Mouse (Mus musculus): ENCODE measurements around the gene Casp8.
"Not testable (repeated sequence)": the region's sequence is repeated elsewhere in the genome, so short reads cannot be mapped to it uniquely, and the experiment has no call there.

GRCm38 (mm10) chr1:58892386-58892785, 97.2 kb downstream of the Casp8 start:
- not testable (repeated sequence) for TF ChIP-seq CTCF (IDR thresholded peaks at IDR 0.05 in 2 of 3, conservative IDR thresholded peaks at IDR 0.05 in 1 of 3; ENCODE audit: control insufficient read depth in 1 of 3, insufficient read depth in 1 of 3, low read depth in 2 of 3, low read length in 3 of 3, poor library complexity in 1 of 3, severe bottlenecking in 1 of 3); POLR2A (IDR thresholded peaks at IDR 0.05; ENCODE audit: control insufficient read depth in 1 of 2, insufficient read depth in 1 of 2, low read depth in 1 of 2, low read length in 2 of 2, poor library complexity in 1 of 2); HCFC1 (IDR thresholded peaks at IDR 0.05; ENCODE audit: low read depth, low read length); NRF1 (IDR thresholded peaks at IDR 0.05; ENCODE audit: insufficient read depth, low read depth, low read length, poor library complexity, severe bottlenecking)

All from MEL (cell line).